Mouse (Mus musculus) stomach, adult 2 months (tissue): ENCODE data around the gene Synj2bp. TPM values are rescaled to one million over a fixed set of nuclear protein-coding genes. Genes with fewer than 3 reads are reported as not detected.

ENCODE experiments used
- polyA plus RNA-seq: library from polyadenylated mRNA; depleted of rRNA; stranded (reverse); fragments of >200 nt; gene quantifications from 2 replicates; pipeline ENCODE4 v1.2.3, GENCODE M21; 2012; rRNA removed

Gene Synj2bp
- 6.0 and 6.8 TPM in 2 replicates for polyA plus RNA-seq

GRCm38 (mm10) chr12:81532316-81533028 lies at the start of gene Synj2bp, which contains the start of gene Gm20498:
Synj2bp (minus strand) TSS chr12:81532911.
Gm20498 (minus strand) TSS chr12:81532905.

GRCm38 (mm10) chr12:81568374-81568773 lies 35.7 kb upstream of the Synj2bp start, which contains the start of gene Adam21:
Adam21 (minus strand) TSS chr12:81568474.

GRCm38 (mm10) chr12:81484727-81485191 lies 48.0 kb downstream of the Synj2bp start, which contains the start of gene Cox16:
Cox16 (minus strand) TSS chr12:81485127.

Other genes with a start within 250 kb of the Synj2bp start
- 0.25 and 0.48 TPM in 2 replicates for gene Slc8a3, start 199.7 kb downstream of the Synj2bp start, polyA plus RNA-seq
- 0.11 TPM in 1 of 2 replicates, not detected in the other for gene Gm4787, start 153.4 kb downstream of the Synj2bp start, polyA plus RNA-seq
- 0.08 TPM in 2 replicates for gene Adam4, start 111.0 kb downstream of the Synj2bp start, polyA plus RNA-seq
- 27.1 and 37.6 TPM in 2 replicates for gene Cox16, start 47.8 kb downstream of the Synj2bp start, polyA plus RNA-seq
- 0.88 and 1.4 TPM in 2 replicates for gene Gm20498, start within 50 bp of the Synj2bp start, polyA plus RNA-seq
- not detected in 2 replicates for gene Adam21, start 35.6 kb upstream of the Synj2bp start, polyA plus RNA-seq
- gene Med6, start 62.1 kb upstream of the Synj2bp start, polyA plus RNA-seq = 0.91 and 1.1 TPM in 2 replicates
- 1.2 and 1.4 TPM in 2 replicates for gene Ttc9, start 98.3 kb upstream of the Synj2bp start, polyA plus RNA-seq
- gene Map3k9, start 248.3 kb upstream of the Synj2bp start, polyA plus RNA-seq = 4.7 and 5.9 TPM in 2 replicates